Mouse (Mus musculus): Measurements from ENCODE around the gene Mctp2. TPM values are rescaled to one million over a fixed set of nuclear protein-coding genes. Genes with fewer than 3 reads are reported as not detected.

Mctp2 gene
- total RNA-seq, 4 experiments from 2014 or later: 0.08 to 0.51 TPM; not detected in 2

DNA sequence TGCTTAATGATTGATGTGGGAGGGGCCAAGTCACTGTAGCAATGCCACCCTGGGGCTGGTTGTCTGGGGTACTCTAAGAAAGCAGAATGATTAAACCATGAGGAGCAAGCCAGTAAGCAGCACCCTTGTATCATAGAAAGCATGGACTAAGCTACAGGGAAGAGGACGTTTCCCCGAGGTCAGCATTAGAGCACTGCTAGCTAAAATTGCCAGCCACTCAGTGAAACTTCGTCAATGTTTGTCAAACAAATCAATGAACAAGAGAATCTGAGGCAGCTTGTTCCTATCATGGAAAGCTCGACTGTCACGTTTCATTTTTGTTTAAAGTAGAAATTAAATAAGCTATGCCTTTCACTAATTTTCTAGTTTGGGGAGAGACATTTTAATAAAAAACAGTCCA, 124.8 kb downstream of the Mctp2 start:
- DNase-seq (ENCODE audit: low spot score in 2 of 2): no peak

GRCm38 (mm10) chr7:72169320-72169719, 137.1 kb downstream of the Mctp2 start:
- no peak for DNase-seq (ENCODE audit: low spot score in 2 of 2)

GRCm38 (mm10) chr7:72165726-72166701, 140.4 kb downstream of the Mctp2 start:
- DNase-seq (ENCODE audit: low spot score in 2 of 2): peak; percentile 11 to 22

DNA sequence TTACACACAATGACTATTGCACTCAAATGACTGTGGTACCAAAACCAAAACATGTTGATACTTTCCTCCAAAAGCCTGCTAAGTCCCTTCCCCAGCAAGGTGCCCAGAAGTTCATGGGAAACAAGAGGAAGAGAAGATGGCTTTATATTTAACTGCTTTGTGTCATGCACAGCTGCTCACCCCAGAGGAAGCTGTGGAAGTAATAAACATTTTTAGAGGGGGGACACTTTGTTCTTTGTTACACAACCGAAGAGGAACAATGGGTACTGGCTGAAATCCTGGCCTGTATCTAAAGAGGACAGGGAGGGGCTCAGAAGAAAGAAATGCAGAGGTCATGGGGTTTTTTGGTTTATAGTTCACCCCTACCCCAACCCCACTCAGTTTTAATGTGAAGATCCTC, 144.2 kb downstream of the Mctp2 start:
- DNase-seq (ENCODE audit: low spot score in 2 of 2): no peak

DNA sequence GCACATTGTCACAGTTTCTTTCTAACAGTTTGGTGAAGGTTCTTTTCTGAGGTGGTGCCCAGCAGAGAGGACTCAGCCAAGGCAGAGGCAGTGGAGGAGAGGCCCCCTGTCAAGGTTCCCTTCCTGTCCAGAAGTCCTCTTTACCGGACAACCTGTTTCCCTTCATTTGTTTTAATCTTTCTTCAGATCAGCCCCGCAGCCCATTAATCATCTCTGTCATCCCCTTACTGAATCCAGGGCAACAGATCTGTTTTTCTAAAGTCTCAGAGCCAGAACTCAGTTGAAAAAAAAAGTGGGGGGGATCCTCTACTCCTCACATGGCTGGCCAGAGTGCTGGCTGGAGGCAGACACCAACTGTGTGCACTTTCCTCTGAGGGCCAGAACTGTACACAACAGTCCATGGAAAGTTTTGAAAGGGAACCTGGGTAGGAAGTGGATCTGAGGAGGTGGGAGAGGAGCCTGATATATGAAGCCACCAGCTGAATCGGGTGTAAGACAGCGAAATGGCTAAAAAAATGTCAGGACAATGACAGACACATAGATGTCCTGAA, 146.8 kb downstream of the Mctp2 start:
- no peak for DNase-seq (ENCODE audit: low spot score in 2 of 2)

GRCm38 (mm10) chr7:72150799-72151708, 155.4 kb downstream of the Mctp2 start:
- DNase-seq (ENCODE audit: low spot score in 2 of 2): no peak

DNA sequence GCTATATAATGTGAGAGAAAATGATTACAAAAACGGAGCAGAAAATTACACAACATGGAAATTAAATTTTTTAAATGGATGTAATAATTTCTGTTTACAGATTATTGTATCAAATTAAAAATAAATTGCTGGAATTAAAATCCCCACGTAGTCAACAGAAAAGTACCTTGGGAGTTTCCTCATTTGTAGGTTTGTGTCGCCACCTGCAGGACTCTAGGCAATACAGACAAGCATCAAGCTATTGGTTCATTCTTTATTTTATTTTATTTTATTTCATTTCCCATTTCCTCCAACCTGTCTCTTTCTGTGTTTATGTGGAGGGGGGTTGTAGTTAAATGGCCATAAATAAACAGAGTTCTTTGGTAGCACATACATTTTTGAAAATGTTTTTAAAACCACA, 157.3 kb downstream of the Mctp2 start:
- DNase-seq (ENCODE audit: low spot score in 2 of 2): no peak

GRCm38 (mm10) chr7:72146849-72147248, 159.6 kb downstream of the Mctp2 start:
- no peak for DNase-seq (ENCODE audit: low spot score in 2 of 2)

- no peak for DNase-seq (ENCODE audit: low spot score in 2 of 2)
Measured at GRCm38 (mm10) chr7:72145726-72146520, 160.5 kb downstream of the Mctp2 start.

DNA sequence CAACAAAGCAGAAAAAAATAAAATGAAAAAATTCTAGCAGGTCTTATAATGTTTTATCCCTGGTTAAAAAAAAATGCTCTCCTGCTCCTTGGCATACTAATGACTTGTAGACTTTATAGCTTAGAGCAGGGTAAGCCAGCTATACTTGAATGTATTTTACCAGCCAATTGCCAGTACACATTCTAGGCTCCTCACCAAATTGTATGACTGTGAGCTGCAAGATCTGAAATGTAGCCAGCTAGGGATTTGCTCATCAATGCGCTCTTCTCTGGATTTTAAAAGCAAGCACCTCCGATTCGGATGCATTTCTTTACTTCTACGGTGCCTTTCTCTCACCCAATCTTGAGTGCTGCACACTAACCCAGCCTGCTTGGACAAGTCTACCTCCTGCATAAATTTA, 167.7 kb downstream of the Mctp2 start:
- DNase-seq (ENCODE audit: low spot score in 2 of 2): no peak

- no peak for DNase-seq (ENCODE audit: low spot score in 2 of 2)
Measured at GRCm38 (mm10) chr7:72120986-72121385, 185.4 kb downstream of the Mctp2 start.

GRCm38 (mm10) chr7:72119713-72120112, 186.7 kb downstream of the Mctp2 start:
- no peak for DNase-seq (ENCODE audit: low spot score in 2 of 2)

GRCm38 (mm10) chr7:72117376-72118077, 188.9 kb downstream of the Mctp2 start:
- no peak for DNase-seq (ENCODE audit: low spot score in 2 of 2)

DNA sequence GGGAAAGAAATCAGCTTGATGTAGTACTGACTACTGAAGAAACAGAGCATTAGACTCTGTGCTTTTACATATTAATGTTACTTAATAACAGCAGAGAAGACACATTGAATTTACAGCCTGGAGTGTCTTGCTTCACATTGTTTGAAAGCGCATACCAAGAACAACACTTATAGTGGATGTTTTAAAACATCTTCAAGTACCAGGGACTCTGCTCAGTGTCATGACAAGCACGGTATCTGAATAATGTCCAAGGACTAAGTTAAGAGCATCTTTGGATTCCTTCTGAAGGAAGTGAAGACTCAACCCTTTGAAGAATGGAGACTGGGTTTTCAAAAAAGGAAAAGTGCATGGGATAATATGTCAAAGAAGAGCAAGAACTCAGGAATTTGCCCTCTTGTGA, 191.3 kb downstream of the Mctp2 start:
- no peak for DNase-seq (ENCODE audit: low spot score in 2 of 2)

- DNase-seq (ENCODE audit: low spot score in 2 of 2): no peak
Measured at GRCm38 (mm10) chr7:72110578-72110977, 195.8 kb downstream of the Mctp2 start.

- no peak for DNase-seq (ENCODE audit: low spot score in 2 of 2)
Measured at GRCm38 (mm10) chr7:72108639-72109399, 197.6 kb downstream of the Mctp2 start.

GRCm38 (mm10) chr7:72104170-72104569, 202.2 kb downstream of the Mctp2 start:
- no peak for DNase-seq (ENCODE audit: low spot score in 2 of 2)

DNA sequence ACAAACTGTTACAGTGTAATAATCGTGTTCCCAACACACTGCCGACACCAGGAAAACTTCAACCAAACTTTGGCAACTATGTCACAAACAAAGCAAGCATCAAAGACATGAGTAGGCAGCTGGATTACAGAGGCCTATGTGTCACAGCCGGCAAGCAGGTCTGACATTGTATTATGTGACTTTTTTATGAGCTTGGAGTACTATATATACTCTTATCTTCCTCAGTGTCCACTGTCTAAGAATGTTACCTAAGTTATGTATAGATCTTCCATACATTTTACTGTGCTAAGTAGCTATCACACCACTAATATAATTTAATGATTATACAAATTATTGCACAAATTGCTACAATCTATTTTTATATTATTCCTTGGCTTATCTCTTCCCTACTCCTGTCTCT, 202.8 kb downstream of the Mctp2 start:
- no peak for DNase-seq (ENCODE audit: low spot score in 2 of 2)

DNA sequence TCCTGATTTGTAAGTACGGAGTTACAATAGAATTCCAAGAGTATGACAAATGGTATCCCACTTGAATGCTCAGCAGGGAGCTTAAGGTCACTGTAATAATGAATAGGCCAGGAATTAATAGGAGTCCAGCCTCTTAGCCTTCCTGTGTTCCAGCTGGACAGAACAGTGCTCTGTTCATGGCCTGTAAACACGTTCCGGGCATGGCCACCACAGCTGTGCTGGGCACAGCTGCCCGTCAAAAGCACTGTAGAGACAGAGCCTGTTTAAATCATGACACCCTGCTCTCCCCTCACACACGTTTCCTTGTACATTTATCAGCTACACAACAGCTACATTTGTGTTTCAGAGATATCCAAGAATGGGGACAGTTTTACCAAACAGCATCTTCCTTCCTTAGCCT, 205.7 kb downstream of the Mctp2 start:
- no peak for DNase-seq (ENCODE audit: low spot score in 2 of 2)

DNA sequence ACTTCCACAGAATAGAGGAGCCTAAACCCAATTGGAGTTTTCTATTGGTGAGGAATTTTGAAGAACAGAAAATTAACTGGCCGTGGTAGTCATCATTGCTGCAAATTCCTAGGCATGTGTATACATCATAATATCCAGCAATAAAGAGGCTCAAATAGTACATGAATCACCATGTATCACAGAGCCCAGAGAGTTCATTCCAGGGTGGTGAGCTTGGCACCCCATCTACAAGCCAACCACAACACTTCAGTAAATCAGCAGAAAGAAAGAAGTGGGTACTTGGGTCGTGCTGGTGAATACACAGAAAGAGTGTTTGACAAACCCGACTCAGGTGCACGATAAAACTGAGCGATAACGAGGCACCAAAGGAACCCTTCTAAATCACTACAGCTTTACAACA, 207.8 kb downstream of the Mctp2 start:
- DNase-seq (ENCODE audit: low spot score in 2 of 2): no peak

All from gastrocnemius, adult 8-10 months (tissue).